Mouse (Mus musculus) MEL (cell line): ENCODE data around the gene Vmn2r1.

Experiments
- CTCF ChIP-seq, 3 experiments: IDR thresholded peaks in 2 of 3; conservative IDR thresholded peaks in 1 of 3; 2 replicates each; pipeline ENCODE4 v1.5.1; 2011 to 2012; ENCODE audit warnings: low read length in 3 of 3, low read depth in 2 of 3, mild to moderate bottlenecking in 2 of 3, improper control_type of control experiment in 1 of 3, inconsistent platforms in 1 of 3, mixed read lengths in 1 of 3, moderate library complexity in 1 of 3; ENCODE audit not compliant: control insufficient read depth in 1 of 3, insufficient read depth in 1 of 3, poor library complexity in 1 of 3, severe bottlenecking in 1 of 3
- MXI1 ChIP-seq: IDR thresholded peaks from 2 replicates; pipeline ENCODE4 v1.6.1; 2011; ENCODE audit warnings: mild to moderate bottlenecking, low read depth, low read length, improper control_type of control experiment

GRCm38 (mm10) chr3:64081247-64081646 is at the start of gene Vmn2r1:
- TF ChIP-seq MXI1 (no peak), CTCF (IDR thresholded peaks at IDR 0.05 in 2 of 3, conservative IDR thresholded peaks at IDR 0.05 in 1 of 3; ENCODE audit: control insufficient read depth in 1 of 3, insufficient read depth in 1 of 3, low read depth in 2 of 3, low read length in 3 of 3, poor library complexity in 1 of 3, severe bottlenecking in 1 of 3) (no peak)
